Mouse (Mus musculus) ES-E14 (cell line): Measurements from ENCODE around the gene Rhox2h. TPM values are rescaled to one million over a fixed set of nuclear protein-coding genes. Genes with fewer than 3 reads are reported as not detected.
"Not testable (repeated sequence)": the region's sequence is repeated elsewhere in the genome, so short reads cannot be mapped to it uniquely, and the experiment has no call there.

ENCODE experiments used
- DNase-seq: peaks from one replicate; pipeline ENCODE4 v3.0.0-alpha.2; 2013; ENCODE audit warnings: low read depth, low spot score
- H3K27ac ChIP-seq: 2 replicates; pipeline ENCODE4 v1.5.1; 2012; ENCODE audit warnings: low read depth, mild to moderate bottlenecking, low read length, moderate library complexity, mixed read lengths; ENCODE audit not compliant: poor library complexity, insufficient read depth, severe bottlenecking
- H3K36me3 ChIP-seq: 2 replicates; pipeline ENCODE4 v1.6.1; 2012; ENCODE audit warnings: mild to moderate bottlenecking, low read length, moderate library complexity, mixed read lengths; ENCODE audit not compliant: control insufficient read depth, poor library complexity, insufficient read depth, severe bottlenecking
- H3K4me1 ChIP-seq, 2 experiments: fragments of 150-350 bp in 1 of 2; sonication (generic) in 1 of 2; 2 replicates each; pipeline ENCODE4 v1.6.1; 2012; ENCODE audit warnings: low read length in 2 of 2, mild to moderate bottlenecking in 1 of 2, mixed read lengths in 1 of 2; ENCODE audit not compliant: control insufficient read depth in 2 of 2, insufficient read depth in 2 of 2, poor library complexity in 1 of 2
- H3K4me3 ChIP-seq, 2 experiments: fragments of 150-350 bp in 1 of 2; sonication (generic) in 1 of 2; 2 replicates each; pipeline ENCODE4 v1.5.1; 2012; ENCODE audit warnings: low read length in 2 of 2, low read depth in 1 of 2, mild to moderate bottlenecking in 1 of 2, mixed read lengths in 1 of 2; ENCODE audit not compliant: insufficient read depth in 1 of 2, poor library complexity in 1 of 2, severe bottlenecking in 1 of 2
- H3K9ac ChIP-seq: 2 replicates; pipeline ENCODE4 v1.6.1; 2012; ENCODE audit warnings: low read depth, mild to moderate bottlenecking, low read length, mixed read lengths; ENCODE audit not compliant: poor library complexity, insufficient read depth, severe bottlenecking
- H3K9me3 ChIP-seq: fragments of 150-350 bp; sonication (generic); 2 replicates; pipeline ENCODE4 v1.6.1; 2012; ENCODE audit warnings: low read depth, mild to moderate bottlenecking, low read length; ENCODE audit not compliant: control insufficient read depth, insufficient read depth
- CHD2 ChIP-seq: IDR thresholded peaks from 2 replicates; pipeline ENCODE4 v1.6.1; 2014; ENCODE audit warnings: mild to moderate bottlenecking, low read depth, low read length, inconsistent platforms
- HCFC1 ChIP-seq: IDR thresholded peaks from 2 replicates; pipeline ENCODE4 v1.6.1; 2012; ENCODE audit warnings: low read length, inconsistent platforms, borderline replicate concordance; ENCODE audit not compliant: insufficient read depth
- MAFK ChIP-seq: IDR thresholded peaks from 2 replicates; pipeline ENCODE4 v1.6.1; 2014; ENCODE audit warnings: mild to moderate bottlenecking, low read depth, low read length, inconsistent platforms; ENCODE audit not compliant: insufficient read depth
- ZC3H11A ChIP-seq: IDR thresholded peaks from 2 replicates; pipeline ENCODE4 v1.6.1; 2012; ENCODE audit warnings: low read depth, mild to moderate bottlenecking, inconsistent platforms, low read length, borderline replicate concordance
- ZNF384 ChIP-seq: IDR thresholded peaks from 2 replicates; pipeline ENCODE4 v1.6.1; 2012; ENCODE audit warnings: low read depth, low read length, inconsistent platforms
- in situ Hi-C, 2 experiments: fragments of 600-800 bp; cut with MboI; formaldehyde crosslinking; loops; one replicate each; pipeline ENCODE4 v1.15.1; 2025; ENCODE audit warnings: low sequenced_read_pairs in 2 of 2, inconsistent platforms in 1 of 2; ENCODE audit not compliant: unreplicated experiment in 2 of 2
- total RNA-seq: library from RNA; depleted of rRNA; stranded (reverse); fragments of 300-350 nt; gene quantifications from 2 replicates; pipeline ENCODE4 v1.2.3, GENCODE M21; 2012; rRNA removed

Gene Rhox2h
- not detected in 2 replicates for total RNA-seq

GRCm38 (mm10) chrX:37673177-37673576, at the start of gene Rhox2h:
Gene Rhox2h, minus strand, starts transcription at chrX:37673277.
- not testable (repeated sequence) for H3K9me3 ChIP-seq

GRCm38 (mm10) chrX:37701821-37702387, 28.8 kb upstream of the Rhox2h start:
- TF ChIP-seq ZC3H11A (no peak), ZNF384 (no peak), MAFK (no peak), CHD2 (no peak), HCFC1 (no peak)
- H3K4me3 ChIP-seq = no peak overlapping the region
- no peaks in the 10 kb centered on the region for H3K9me3 ChIP-seq
- no peaks in the 10 kb centered on the region for H3K36me3 ChIP-seq
- H3K4me1 ChIP-seq = no peaks in the 10 kb centered on the region
- DNase-seq = no peak
- in situ Hi-C loops = no loop called here
- no peak overlapping the region for H3K9ac ChIP-seq
- no peak overlapping the region; the same call in 1 of the 2 replicates for H3K27ac ChIP-seq

More at GRCm38 (mm10) chrX:37673177-37673576, at the start of gene Rhox2h:
- H3K4me3 ChIP-seq, H3K4me1 ChIP-seq, H3K9ac ChIP-seq, DNase-seq, H3K36me3 ChIP-seq, H3K27ac ChIP-seq, in situ Hi-C loops: not testable (repeated sequence)

GRCm38 (mm10) chrX:37692261-37692660, 19.2 kb upstream of the Rhox2h start:
- Histone ChIP-seq H3K9ac (no peak overlapping the region), H3K27ac (no peak overlapping the region), H3K4me3 (no peak overlapping the region), H3K4me1 (no peaks in the 10 kb centered on the region), H3K9me3 (no peaks in the 10 kb centered on the region), H3K36me3 (no peaks in the 10 kb centered on the region)
- in situ Hi-C loops = no loop called here
- no peak for DNase-seq
- TF ChIP-seq MAFK (no peak), ZNF384 (no peak), HCFC1 (no peak), CHD2 (no peak), ZC3H11A (no peak)

- Histone ChIP-seq H3K9ac (no peak overlapping the region), H3K4me3 (peak overlapping the region in 1 of 2 experiments; percentile 11; a peak in 1 of 4 replicates), H3K9me3 (no peaks in the 10 kb centered on the region), H3K27ac (no peak overlapping the region), H3K4me1 (no peaks in the 10 kb centered on the region), H3K36me3 (no peaks in the 10 kb centered on the region)
- no peak for DNase-seq
- TF ChIP-seq ZC3H11A (no peak), CHD2 (no peak), ZNF384 (no peak), HCFC1 (no peak), MAFK (no peak)
- in situ Hi-C loops = no loop called here
Measured at GRCm38 (mm10) chrX:37683031-37683715, 10.1 kb upstream of the Rhox2h start.

- in situ Hi-C loops, H3K4me3 ChIP-seq: not testable (repeated sequence)
Measured at GRCm38 (mm10) chrX:37668664-37669063, 4.4 kb downstream of the Rhox2h start, which contains the start of gene Rhox3h. Gene Rhox3h, minus strand, starts transcription at chrX:37668764.

GRCm38 (mm10) chrX:37651227-37651626, 21.9 kb downstream of the Rhox2h start, which contains the start of gene Rhox4g:
Gene Rhox4g, minus strand, starts transcription at chrX:37651327.
- H3K27ac ChIP-seq, H3K9ac ChIP-seq, DNase-seq, H3K9me3 ChIP-seq, H3K4me1 ChIP-seq, H3K36me3 ChIP-seq, H3K4me3 ChIP-seq, in situ Hi-C loops: not testable (repeated sequence)

More at GRCm38 (mm10) chrX:37668664-37669063, 4.4 kb downstream of the Rhox2h start, which contains the start of gene Rhox3h:
- not testable (repeated sequence) for DNase-seq, H3K27ac ChIP-seq, H3K4me1 ChIP-seq, H3K36me3 ChIP-seq, H3K9ac ChIP-seq, H3K9me3 ChIP-seq

GRCm38 (mm10) chrX:37643370-37643769, 29.7 kb downstream of the Rhox2h start, which contains the start of gene Rhox2g:
Gene Rhox2g, minus strand, starts transcription at chrX:37643470.
- DNase-seq, H3K9me3 ChIP-seq, H3K4me3 ChIP-seq, H3K4me1 ChIP-seq, H3K27ac ChIP-seq, H3K36me3 ChIP-seq, in situ Hi-C loops, H3K9ac ChIP-seq: not testable (repeated sequence)
